Comparison of ENCODE assay signal across 8 mouse cellular contexts in genomic region chr11:53301167-53301515, GRCm38 (mm10). TPM values are rescaled to one million over a fixed set of nuclear protein-coding genes. Genes with fewer than 3 reads are reported as not detected.
DNase-seq lines count a peak whose midpoint lies in the region; ATAC-seq and TF ChIP-seq lines count a peak whose summit lies in the region.

No protein-coding gene starts in this region.

- H3K4me2 ChIP-seq in heart, postnatal 0 days (ENCODE audit: low read depth, low read length), result peak overlapping the region; percentile 86
- H3K4me2 ChIP-seq in intestine, postnatal 0 days (replicated peaks; ENCODE audit: low read depth), result peak overlapping the region; percentile 73
- H3K4me2 ChIP-seq in midbrain, embryonic 16.5 days (ENCODE audit: low read length), result peak overlapping the region; percentile 61

- no peak for ATAC-seq in heart, postnatal 0 days (ENCODE audit: insufficient read depth, low read depth)
- no peak for ATAC-seq in intestine, postnatal 0 days
- ATAC-seq in midbrain, embryonic 16.5 days, result no peak

- no peak for TF ChIP-seq CTCF in heart, postnatal 0 days (IDR thresholded peaks at IDR 0.05; ENCODE audit: low read depth)
- no peak for TF ChIP-seq CTCF in cortical plate, adult 2 months (IDR thresholded peaks at IDR 0.05; ENCODE audit: extremely low read depth, insufficient read depth, low read length)
- no peak for TF ChIP-seq CTCF in intestine, postnatal 0 days (IDR thresholded peaks at IDR 0.05; ENCODE audit: low read depth)

- intact Hi-C loops in heart, postnatal 14 days (cut with DNase I), result no loop called here

- H3K4me1 ChIP-seq in heart, postnatal 0 days (ENCODE audit: control insufficient read depth, insufficient read depth), result peaks cover 20% of the 10 kb centered on the region
- H3K4me1 ChIP-seq in cortical plate, adult 2 months (ENCODE audit: control insufficient read depth, insufficient read depth, low read length), result peaks cover 7% of the 10 kb centered on the region
- H3K4me1 ChIP-seq in intestine, postnatal 0 days (replicated peaks; ENCODE audit: control insufficient read depth, insufficient read depth, low read length), result 0 out of 2 replicates have a peak, but pooled peaks cover 2% of the 10 kb centered on the region
- peaks cover 29% of the 10 kb centered on the region for H3K4me1 ChIP-seq in midbrain, embryonic 16.5 days (ENCODE audit: control insufficient read depth, insufficient read depth, low read length)

- no peak for DNase-seq in heart, postnatal 0 days (ENCODE audit: low spot score)
- DNase-seq in heart, postnatal 14 days, result no peak
- no peak for DNase-seq in layer of hippocampus, postnatal 25 days (ENCODE audit: extremely low spot score in 1 of 2, low spot score in 1 of 2)
- DNase-seq in cerebellum, adult 9-11 months, result no peak
- DNase-seq in left cerebral cortex, adult 18-20 months (ENCODE audit: low spot score in 2 of 2), result no peak

- H3K9ac ChIP-seq in heart, postnatal 0 days (replicated peaks; ENCODE audit: low read depth, low read length), result peak overlapping the region; percentile 98
- H3K9ac ChIP-seq in intestine, postnatal 0 days (ENCODE audit: low read depth, low read length), result peak overlapping the region; percentile 98; the same call in 1 of the 2 replicates
- peak overlapping the region; percentile 62 for H3K9ac ChIP-seq in midbrain, embryonic 16.5 days (ENCODE audit: low read depth, low read length)

- peaks cover 3% of the 10 kb centered on the region; the same call in 1 of the 2 replicates for H3K36me3 ChIP-seq in heart, postnatal 0 days (replicated peaks; ENCODE audit: control insufficient read depth, insufficient read depth, low read length)
- H3K36me3 ChIP-seq in intestine, postnatal 0 days (ENCODE audit: control insufficient read depth, insufficient read depth), result no peaks in the 10 kb centered on the region; the same call in 1 of the 2 replicates
- no peaks in the 10 kb centered on the region for H3K36me3 ChIP-seq in midbrain, embryonic 16.5 days (ENCODE audit: control insufficient read depth, insufficient read depth, low read length)

- no peaks in the 10 kb centered on the region for H3K27me3 ChIP-seq in heart, postnatal 0 days (ENCODE audit: control insufficient read depth, insufficient read depth, low read length)
- H3K27me3 ChIP-seq in intestine, postnatal 0 days (replicated peaks; ENCODE audit: control insufficient read depth, insufficient read depth, low read length), result no peaks in the 10 kb centered on the region
- H3K27me3 ChIP-seq in midbrain, embryonic 16.5 days (ENCODE audit: control insufficient read depth, insufficient read depth, low read depth, low read length), result no peaks in the 10 kb centered on the region

- no peaks in the 10 kb centered on the region for H3K9me3 ChIP-seq in heart, postnatal 0 days (replicated peaks; ENCODE audit: control insufficient read depth, low read length)
- H3K9me3 ChIP-seq in intestine, postnatal 0 days (ENCODE audit: control insufficient read depth), result no peaks in the 10 kb centered on the region
- H3K9me3 ChIP-seq in midbrain, embryonic 16.5 days (replicated peaks; ENCODE audit: control insufficient read depth, low read length, poor library complexity, severe bottlenecking), result no peaks in the 10 kb centered on the region

- peak overlapping the region; percentile 88 for H3K4me3 ChIP-seq in heart, postnatal 0 days (ENCODE audit: low read depth, low read length)
- peak overlapping the region; percentile 47 for H3K4me3 ChIP-seq in cortical plate, adult 2 months (ENCODE audit: insufficient read depth, low read length)
- H3K4me3 ChIP-seq in intestine, postnatal 0 days (ENCODE audit: low read depth, low read length), result peak overlapping the region; percentile 90; the same call in 1 of the 2 replicates
- H3K4me3 ChIP-seq in midbrain, embryonic 16.5 days (ENCODE audit: low read depth, low read length), result peak overlapping the region; percentile 100

- no peak for TF ChIP-seq EP300 in heart, postnatal 0 days (IDR thresholded peaks at IDR 0.05; ENCODE audit: low read depth)

- no peak for TF ChIP-seq POLR2A in cortical plate, adult 2 months (IDR thresholded peaks at IDR 0.05; ENCODE audit: extremely low read depth, insufficient read depth, low read length)

- H3K27ac ChIP-seq in heart, postnatal 0 days (ENCODE audit: low read depth), result peak overlapping the region; percentile 100
- H3K27ac ChIP-seq in cortical plate, adult 2 months (ENCODE audit: insufficient read depth, low read length), result peak overlapping the region; percentile 95
- H3K27ac ChIP-seq in intestine, postnatal 0 days (ENCODE audit: low read depth, low read length), result peak overlapping the region; percentile 99
- peak overlapping the region; percentile 88 for H3K27ac ChIP-seq in midbrain, embryonic 16.5 days (ENCODE audit: low read length)

- 49% methylated on average over 9 of the region's 9 CpGs for WGBS in heart, postnatal 0 days
- 42% methylated on average over 9 of the region's 9 CpGs for WGBS in intestine, postnatal 0 days
- 53% methylated on average over 9 of the region's 9 CpGs for WGBS in midbrain, embryonic 16.5 days

RNA-seq across cellular contexts. Expression of gene Hspa4, which starts 0.9 kb away (rescaled TPM):
- 54.0 and 64.3 TPM in 2 replicates for total RNA-seq in heart, postnatal 0 days (2014; rRNA removed; ENCODE audit: low replicate concordance)
- polyA plus RNA-seq in heart, postnatal 0 days (2015; fragmentation: Nextera tagmentation; extraction: Ambion mirVana), result 59.0 and 75.6 TPM in 2 replicates
- 100 to 1,000 TPM; 117 to 124 TPM for total RNA-seq in heart, postnatal 14 days (2021)
- 75.5 and 80.3 TPM in 2 replicates for polyA plus RNA-seq in cortical plate, adult 2 months (2012; rRNA removed)
- polyA plus RNA-seq in intestine, postnatal 0 days (2015; fragmentation: Nextera tagmentation; extraction: Ambion mirVana), result 65.8 and 67.6 TPM in 2 replicates
- polyA plus RNA-seq in midbrain, embryonic 16.5 days (2015; fragmentation: Nextera tagmentation; extraction: Ambion mirVana), result 37.9 and 38.1 TPM in 2 replicates
- 100 to 1,000 TPM; 173 to 178 TPM for total RNA-seq in layer of hippocampus, postnatal 25 days (2021)
- 100 to 1,000 TPM; 177 to 179 TPM for total RNA-seq in left cerebral cortex, adult 18-20 months (2021)

RNA-seq across cellular contexts. Expression of gene Zcchc10, which starts 23.3 kb away (rescaled TPM):
- 1.2 TPM in 1 of 2 replicates, not detected in the other for total RNA-seq in heart, postnatal 0 days (2014; rRNA removed; ENCODE audit: low replicate concordance)
- 15.3 and 15.4 TPM in 2 replicates for polyA plus RNA-seq in heart, postnatal 0 days (2015; fragmentation: Nextera tagmentation; extraction: Ambion mirVana)
- 1 to 10 TPM; 6.1 to 7.4 TPM for total RNA-seq in heart, postnatal 14 days (2021)
- polyA plus RNA-seq in cortical plate, adult 2 months (2012; rRNA removed), result 11.0 and 11.2 TPM in 2 replicates
- 10.1 and 10.8 TPM in 2 replicates for polyA plus RNA-seq in intestine, postnatal 0 days (2015; fragmentation: Nextera tagmentation; extraction: Ambion mirVana)
- polyA plus RNA-seq in midbrain, embryonic 16.5 days (2015; fragmentation: Nextera tagmentation; extraction: Ambion mirVana), result 13.7 and 16.1 TPM in 2 replicates
- 10 to 100 TPM in 1 of 2 experiments, 1 to 10 TPM in 1; 9.3 to 10.2 TPM for total RNA-seq in layer of hippocampus, postnatal 25 days (2021)
- total RNA-seq in left cerebral cortex, adult 18-20 months (2021), result 10 to 100 TPM; 10.5 to 12.8 TPM

RNA-seq across cellular contexts. Expression of gene Aff4, which starts 49.5 kb away (rescaled TPM):
- total RNA-seq in heart, postnatal 0 days (2014; rRNA removed; ENCODE audit: low replicate concordance), result 59.6 and 70.1 TPM in 2 replicates
- 27.6 and 36.0 TPM in 2 replicates for polyA plus RNA-seq in heart, postnatal 0 days (2015; fragmentation: Nextera tagmentation; extraction: Ambion mirVana)
- total RNA-seq in heart, postnatal 14 days (2021), result 100 to 1,000 TPM in 1 of 2 experiments, 10 to 100 TPM in 1; 97.5 to 109 TPM
- polyA plus RNA-seq in cortical plate, adult 2 months (2012; rRNA removed), result 38.5 and 38.6 TPM in 2 replicates
- 19.0 and 23.6 TPM in 2 replicates for polyA plus RNA-seq in intestine, postnatal 0 days (2015; fragmentation: Nextera tagmentation; extraction: Ambion mirVana)
- polyA plus RNA-seq in midbrain, embryonic 16.5 days (2015; fragmentation: Nextera tagmentation; extraction: Ambion mirVana), result 42.4 and 53.5 TPM in 2 replicates
- 100 to 1,000 TPM; 199 to 222 TPM for total RNA-seq in layer of hippocampus, postnatal 25 days (2021)
- total RNA-seq in left cerebral cortex, adult 18-20 months (2021), result 100 to 1,000 TPM; 199 to 203 TPM

Comparison
In these comparisons a context has a peak if more than half of its experiments do, and no peak if none do; other contexts are left out.
1. H3K4me3 ChIP-seq: peak in every context shown above with its lines; median percentile 100 in midbrain, embryonic 16.5 days; 90 in intestine, postnatal 0 days; 88 in heart, postnatal 0 days; 47 in cortical plate, adult 2 months.